Mouse (Mus musculus) liver, embryonic 14.5 days (tissue): ENCODE measurements at regions not wholly inside any gene's neighbourhood (a gene's known extent, or its start where the extent isn't known, plus 50 kb on each side); places are given as distances from the start of the nearest gene placed in this dataset.

Source experiments
- CTCF ChIP-seq: IDR thresholded peaks from 2 replicates; pipeline ENCODE4 v1.5.1; 2016; ENCODE audit warnings: antibody characterized with exemption, low read depth, control low read depth
- EP300 ChIP-seq: IDR thresholded peaks from 2 replicates; pipeline ENCODE4 v1.6.1; 2016; ENCODE audit warnings: antibody characterized with exemption, low read depth

DNA sequence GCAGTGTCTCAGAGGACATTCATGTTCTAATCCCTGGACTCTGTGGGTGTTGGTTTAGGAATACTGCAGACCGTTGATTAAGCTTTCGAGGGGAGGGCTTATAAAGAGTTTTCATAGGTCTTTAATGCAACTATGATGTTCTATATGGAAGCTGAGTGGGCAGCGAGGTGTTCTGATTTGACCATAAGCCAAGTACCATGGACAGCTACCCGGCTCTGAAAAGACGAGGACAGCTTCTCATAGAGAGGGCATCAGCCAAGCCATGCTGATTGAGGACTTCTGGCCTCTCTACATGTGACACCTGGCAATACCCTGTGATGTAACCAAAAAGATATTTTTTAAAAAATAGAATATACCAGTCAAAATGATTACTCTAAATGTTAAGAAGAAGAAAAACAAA lies 261.6 kb downstream of the Agtpbp1 start:
- TF ChIP-seq CTCF (no peak), EP300 (no peak)
